Mouse (Mus musculus): ENCODE data around the gene Kidins220. TPM values are rescaled to one million over a fixed set of nuclear protein-coding genes. Genes with fewer than 3 reads are reported as not detected.

The Kidins220 gene
- polyA plus RNA-seq, 2 experiments from 2014 or later = 14.1 to 19.3 TPM

- ATAC-seq = no peak
Observed at GRCm38 (mm10) chr12:25093241-25093774, 118.6 kb downstream of the Kidins220 start.

- peak; percentile 2 for ATAC-seq
Observed at GRCm38 (mm10) chr12:25094621-25095521, 120.1 kb downstream of the Kidins220 start.

- ATAC-seq = peak; percentile 7
Observed at GRCm38 (mm10) chr12:25095538-25095937, 120.8 kb downstream of the Kidins220 start.

DNA sequence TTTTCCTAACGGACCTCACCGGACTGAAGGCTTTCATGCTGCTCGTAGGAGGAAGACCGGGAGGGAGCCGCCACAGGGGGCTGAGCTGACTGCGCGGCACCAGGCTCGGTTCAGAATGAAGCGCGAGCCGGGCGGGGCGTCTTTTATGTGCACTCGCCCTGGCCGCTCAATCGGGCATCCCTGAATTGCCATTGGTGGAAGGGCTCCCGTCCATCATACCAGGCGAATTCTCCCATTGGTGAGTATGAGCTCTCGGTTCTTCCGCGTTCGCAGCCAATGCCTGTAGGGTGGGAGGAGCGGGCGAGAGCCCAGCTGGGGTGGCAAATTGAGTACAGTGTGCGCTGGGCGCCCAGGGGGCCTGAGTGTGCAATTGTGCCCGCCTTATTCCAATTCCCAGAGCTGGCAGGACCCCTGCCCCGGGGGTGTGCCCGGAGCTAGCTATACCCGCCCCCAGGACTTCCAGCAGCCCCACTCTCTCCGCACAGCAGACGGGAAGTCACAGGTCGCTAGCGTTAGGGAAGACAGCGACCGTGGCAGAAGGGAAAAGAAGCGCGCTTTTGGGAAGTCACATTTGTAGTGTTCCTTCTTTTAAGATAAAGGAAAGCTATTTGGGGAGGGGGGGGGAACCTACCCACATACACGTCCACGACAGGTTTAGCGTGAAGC lies 121.4 kb downstream of the Kidins220 start:
- peak; percentile 88 for ATAC-seq

GRCm38 (mm10) chr12:25096640-25097051 lies 121.9 kb downstream of the Kidins220 start:
- ATAC-seq = no peak

- no peak for ATAC-seq
Observed at GRCm38 (mm10) chr12:25097052-25097209, 122.2 kb downstream of the Kidins220 start, which contains the start of gene Id2. TSS of gene Id2 (minus strand) at chr12:25097140.

DNA sequence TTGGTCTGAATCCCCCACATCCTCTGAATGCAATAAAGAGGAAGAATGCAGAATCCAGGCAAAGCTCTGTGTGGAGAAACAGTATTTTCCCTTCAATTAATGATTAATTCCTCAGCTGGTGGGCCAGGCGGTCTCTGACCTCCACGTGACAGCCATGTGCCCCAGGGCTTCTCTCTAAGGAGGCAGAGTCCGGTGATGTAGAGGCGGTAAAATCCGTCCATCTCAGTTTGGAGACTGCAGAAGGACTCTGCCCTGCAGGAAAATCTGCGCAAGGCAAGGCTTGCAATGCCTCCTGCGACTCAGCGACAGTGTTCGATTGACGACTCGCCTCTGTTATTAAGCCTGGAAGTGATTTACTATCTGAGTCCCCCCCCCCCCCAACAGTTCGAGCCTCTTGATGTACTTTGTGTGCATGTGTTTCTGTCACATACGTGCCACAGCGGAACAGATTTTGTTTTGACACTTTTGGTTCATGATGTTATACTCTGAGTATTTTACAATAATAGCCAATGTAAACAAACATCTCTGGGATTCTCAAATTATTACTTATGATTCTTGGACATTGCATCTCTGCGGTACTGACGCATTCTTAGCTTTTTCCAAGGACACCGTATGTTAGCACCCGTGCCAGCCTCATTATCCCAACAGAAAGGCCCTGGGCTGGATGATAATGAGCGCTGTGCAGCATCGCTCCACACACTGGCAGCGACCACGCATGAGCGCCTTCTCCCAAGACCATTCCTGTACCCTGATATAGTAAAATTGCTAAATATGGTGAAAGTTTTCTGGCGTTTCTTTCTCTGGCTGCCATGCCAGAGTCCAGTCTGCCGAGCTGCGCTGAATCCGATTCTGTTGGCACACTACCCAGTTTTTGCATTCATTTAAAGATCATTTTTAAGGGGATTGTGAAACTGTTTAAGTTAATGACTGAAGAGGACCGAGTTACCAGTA lies 122.8 kb downstream of the Kidins220 start:
- ATAC-seq = no peak

DNA sequence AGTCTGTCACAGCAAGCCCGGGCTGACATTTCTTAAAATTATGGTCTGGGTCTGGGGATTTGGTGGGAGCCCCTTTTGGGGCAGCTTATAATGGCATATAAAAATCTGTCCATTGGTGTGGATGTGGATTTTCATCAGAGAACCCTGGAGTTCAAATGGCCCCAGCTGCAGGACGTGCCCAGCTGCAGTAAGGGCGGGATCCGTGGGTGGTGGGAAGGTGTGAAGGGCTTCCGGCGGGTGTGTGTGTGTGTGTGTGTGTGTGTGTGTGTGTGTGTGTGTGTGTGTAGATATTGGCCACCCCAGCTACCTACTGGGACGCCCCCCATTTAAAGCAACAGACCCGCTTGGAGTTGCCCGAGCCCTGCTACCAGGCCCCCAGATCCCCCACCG lies 123.4 kb downstream of the Kidins220 start:
- no peak for ATAC-seq

DNA sequence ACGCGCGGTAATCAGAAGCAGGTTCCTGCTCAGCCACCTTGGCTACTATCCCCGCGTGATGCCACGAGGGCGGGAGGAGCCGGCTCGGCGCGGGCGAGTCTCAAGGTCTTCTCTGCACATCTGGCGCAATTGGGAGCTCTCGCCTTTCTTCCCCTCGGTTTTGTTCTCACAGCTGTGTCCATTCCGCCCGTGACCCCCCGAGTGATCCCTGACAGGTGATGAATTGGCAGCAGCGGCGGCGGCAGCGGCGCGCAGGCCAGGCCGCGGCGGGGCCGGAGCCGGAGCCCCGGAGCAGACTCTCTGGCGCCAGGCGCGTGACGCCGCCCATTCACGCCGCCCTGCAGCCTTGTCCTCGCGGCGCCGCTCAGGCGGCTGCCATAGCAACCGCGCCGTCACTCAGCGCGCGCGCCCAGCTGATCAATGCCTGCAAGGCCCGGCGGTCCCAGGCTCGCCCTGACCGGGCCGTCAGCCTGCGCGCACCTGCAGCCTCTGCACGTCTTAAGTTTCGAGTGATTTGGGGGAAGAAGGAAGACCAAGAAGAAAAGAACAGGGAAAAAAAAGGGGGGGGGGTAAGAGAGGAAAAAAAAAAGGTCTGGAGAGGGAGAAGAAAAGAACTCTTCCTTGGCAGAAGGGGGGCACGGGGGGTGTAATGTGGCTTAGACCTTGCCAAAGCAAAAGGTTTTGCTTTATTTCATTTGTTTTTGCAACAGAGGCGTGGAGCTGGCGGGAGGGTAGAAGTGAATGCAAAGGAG lies 124.0 kb downstream of the Kidins220 start:
- ATAC-seq = peak; percentile 30

DNA sequence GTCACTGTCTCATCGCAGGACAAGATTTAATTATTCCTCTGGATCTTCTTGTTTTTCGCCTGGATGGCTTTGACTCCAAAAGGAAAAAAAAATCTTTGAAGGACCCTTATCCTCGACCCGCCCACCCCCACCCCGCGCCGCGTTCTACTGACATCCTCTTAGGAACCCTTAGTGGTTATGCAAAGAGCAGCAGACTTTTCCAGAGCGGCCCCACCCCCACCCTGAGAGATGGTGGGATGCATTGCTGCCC lies 124.5 kb downstream of the Kidins220 start:
- ATAC-seq = no peak

GRCm38 (mm10) chr12:25099563-25100408 lies 125.1 kb downstream of the Kidins220 start:
- no peak for ATAC-seq

DNA sequence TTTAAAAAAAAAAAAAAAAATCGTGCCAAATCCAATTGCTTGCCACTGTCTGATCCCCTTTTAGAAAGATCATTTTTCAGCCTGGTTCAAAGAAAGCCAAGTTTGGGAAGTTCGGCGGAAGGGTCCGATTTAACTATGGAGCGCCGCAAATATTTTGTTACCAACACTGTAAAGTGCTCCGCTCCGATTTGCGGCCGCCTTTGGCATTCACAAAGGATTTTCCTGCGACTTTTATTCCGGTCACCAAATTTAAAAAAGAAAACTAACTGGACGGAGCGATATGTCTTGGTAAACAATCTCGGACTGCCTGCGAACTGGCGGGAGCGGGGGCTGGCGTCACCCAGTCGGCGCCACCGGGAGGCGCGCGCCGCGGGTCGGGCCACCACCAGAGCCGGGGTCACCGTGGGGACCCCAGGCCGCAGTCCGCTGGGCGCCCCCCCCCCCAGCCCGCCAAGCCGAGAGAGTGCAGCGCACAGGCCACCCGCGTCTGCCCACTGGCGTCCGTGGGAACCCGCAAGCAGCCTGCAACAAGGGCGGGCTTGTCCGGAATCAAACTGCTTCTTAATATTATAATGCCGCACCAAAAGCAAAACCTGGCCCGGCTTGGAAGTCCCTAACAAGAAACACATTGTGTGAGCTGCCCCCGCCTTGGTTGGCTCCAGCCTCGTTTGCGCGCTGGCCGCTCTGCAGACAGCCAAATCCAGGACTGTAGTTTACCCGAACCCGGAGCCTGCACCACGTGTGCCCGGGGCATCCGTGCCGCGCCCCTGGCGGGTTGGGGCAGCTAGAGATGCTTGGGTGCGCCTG lies 125.9 kb downstream of the Kidins220 start:
- no peak for ATAC-seq

GRCm38 (mm10) chr12:25101389-25101788 lies 126.7 kb downstream of the Kidins220 start:
- no peak for ATAC-seq

DNA sequence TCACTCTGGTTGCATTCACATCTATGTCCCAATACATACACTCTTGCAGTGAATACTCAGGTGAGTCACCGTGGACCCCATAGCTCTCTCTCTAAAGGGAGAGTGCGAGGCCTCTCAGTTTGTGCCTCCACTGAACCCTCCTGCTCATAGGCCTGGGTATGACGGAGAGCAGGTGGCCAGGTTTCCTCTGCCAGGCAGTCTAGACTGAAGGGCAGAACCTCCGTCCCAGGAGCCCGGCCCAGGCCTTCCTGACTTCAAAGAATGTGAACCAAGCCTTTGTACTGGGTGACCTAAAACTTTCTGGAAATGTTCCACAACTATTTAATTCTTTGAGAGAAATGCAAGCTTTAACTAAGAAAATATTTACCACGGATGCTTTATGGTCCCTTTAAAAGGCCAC lies 129.2 kb downstream of the Kidins220 start:
- no peak for ATAC-seq

DNA sequence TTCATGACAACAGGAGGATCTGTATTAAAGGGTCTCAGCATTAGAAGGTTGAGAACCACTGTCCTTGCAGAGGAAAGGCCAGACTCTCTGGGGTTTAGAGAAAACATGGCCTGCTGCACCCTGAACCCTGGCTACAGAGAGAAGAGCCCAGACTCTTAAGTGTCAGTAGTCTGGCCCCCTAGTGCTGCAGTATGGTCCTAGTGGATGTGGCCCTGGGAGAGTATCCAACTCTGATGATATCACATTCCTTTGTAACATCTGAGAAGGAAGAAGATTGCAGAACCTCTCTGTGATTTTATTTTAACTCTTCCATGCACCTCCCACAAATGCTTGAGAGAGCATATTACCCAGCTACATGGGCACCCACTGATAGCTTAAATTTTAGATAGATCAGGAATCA lies 129.8 kb downstream of the Kidins220 start:
- no peak for ATAC-seq

GRCm38 (mm10) chr12:25108865-25109264 lies 134.1 kb downstream of the Kidins220 start:
- ATAC-seq = no peak

DNA sequence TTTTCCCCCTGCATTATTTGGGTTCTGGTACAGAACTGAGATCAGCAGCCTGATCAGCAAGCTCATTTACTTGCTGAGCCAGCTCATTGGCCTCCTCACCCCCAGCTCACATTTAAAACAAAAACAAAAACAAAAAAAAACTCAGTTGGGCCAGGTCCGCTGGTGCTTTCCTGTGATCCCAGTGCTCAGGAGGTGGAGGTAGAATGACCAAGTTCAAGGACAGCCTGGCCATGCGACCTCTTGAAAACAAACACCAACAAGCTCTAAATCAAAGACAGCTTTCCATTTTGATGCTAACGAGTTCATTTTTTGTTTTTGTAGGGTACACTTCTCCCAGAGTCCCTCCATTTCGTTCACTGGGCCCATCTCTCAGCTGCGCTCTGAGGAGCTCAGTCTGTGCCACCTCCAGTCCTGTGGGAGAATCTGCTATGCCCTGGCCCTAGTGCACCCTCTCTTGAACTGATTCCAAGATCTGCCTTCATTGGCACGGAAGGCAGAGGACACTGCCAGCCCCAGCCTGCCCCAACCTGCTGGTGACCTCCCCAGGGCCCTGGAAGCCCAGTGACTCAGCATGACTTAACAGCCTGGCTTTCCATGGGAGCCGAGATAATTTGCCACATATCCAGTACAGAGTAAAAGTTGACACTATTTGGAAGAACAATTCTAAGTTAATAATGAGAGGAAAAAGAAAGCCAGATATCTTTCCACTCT lies 135.4 kb downstream of the Kidins220 start:
- no peak for ATAC-seq

GRCm38 (mm10) chr12:25110682-25111078 lies 136.0 kb downstream of the Kidins220 start:
- ATAC-seq = no peak
